In the genomic region with DNA sequence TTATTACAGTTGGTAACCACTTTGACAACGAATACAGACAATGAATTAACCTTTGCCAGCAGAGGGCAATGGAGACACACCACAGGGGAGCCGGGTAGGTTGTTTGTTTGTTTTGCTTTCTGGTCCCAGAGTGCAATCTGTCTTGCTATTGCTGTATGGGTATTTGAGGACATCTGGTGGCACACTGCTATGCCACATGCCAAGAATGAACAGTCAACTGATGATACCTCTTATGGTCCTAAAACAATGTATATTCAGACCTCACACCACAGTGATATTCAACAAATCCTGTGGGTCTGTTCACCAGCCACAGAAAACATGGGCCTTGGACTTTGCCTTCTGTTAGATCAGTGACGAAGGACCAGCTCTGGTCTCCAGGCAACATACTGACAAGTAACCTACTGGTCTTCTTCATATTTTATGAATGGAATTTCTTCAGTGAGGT, we compare ENCODE assay signal across 8 mouse cellular contexts. TPM values are rescaled to one million over a fixed set of nuclear protein-coding genes. Genes with fewer than 3 reads are reported as not detected.
DNase-seq lines count a peak whose midpoint lies in the region; ATAC-seq and TF ChIP-seq lines count a peak whose summit lies in the region.

No protein-coding gene starts in this region.

- no peaks in the 10 kb centered on the region for H3K9me3 ChIP-seq in midbrain, embryonic 11.5 days (ENCODE audit: control insufficient read depth, low read length)

- no peak overlapping the region for H3K9ac ChIP-seq in midbrain, embryonic 11.5 days (ENCODE audit: low read length)

- peaks cover 14% of the 10 kb centered on the region for H3K36me3 ChIP-seq in small intestine, adult 2 months (ENCODE audit: control insufficient read depth, insufficient read depth, low read length)
- H3K36me3 ChIP-seq in midbrain, embryonic 11.5 days (ENCODE audit: control insufficient read depth, insufficient read depth, low read length) = no peaks in the 10 kb centered on the region

- H3K4me1 ChIP-seq in small intestine, adult 2 months (ENCODE audit: control insufficient read depth, insufficient read depth, insufficient read length, low read length) = peaks cover 3% of the 10 kb centered on the region; the same call in 1 of the 2 replicates
- no peaks in the 10 kb centered on the region for H3K4me1 ChIP-seq in midbrain, embryonic 11.5 days (ENCODE audit: control insufficient read depth, insufficient read depth, low read length)

- H3K27me3 ChIP-seq in small intestine, adult 2 months (ENCODE audit: control insufficient read depth, insufficient read depth, low read length) = no peaks in the 10 kb centered on the region
- no peaks in the 10 kb centered on the region for H3K27me3 ChIP-seq in midbrain, embryonic 11.5 days (ENCODE audit: control insufficient read depth, insufficient read depth, low read length)

- peak overlapping the region; percentile 49; the same call in 1 of the 2 replicates for H3K27ac ChIP-seq in small intestine, adult 2 months (ENCODE audit: insufficient read depth, low read depth, low read length)
- no peak overlapping the region for H3K27ac ChIP-seq in midbrain, embryonic 11.5 days (ENCODE audit: low read depth, low read length)

- no peak for ATAC-seq in midbrain, embryonic 11.5 days (ENCODE audit: low FRiP score)

- H3K4me2 ChIP-seq in midbrain, embryonic 11.5 days = no peak overlapping the region

- WGBS in small intestine, adult 2 months = 14% methylated on average over 3 of the region's 3 CpGs
- WGBS in midbrain, embryonic 11.5 days = 64% methylated on average over 3 of the region's 3 CpGs

- intact Hi-C loops in left cerebral cortex, postnatal 10 days (cut with DNase I) = no loop called here

- TF ChIP-seq CTCF in small intestine, adult 2 months (IDR thresholded peaks at IDR 0.05; ENCODE audit: extremely low read depth, insufficient read length, insufficient replicate concordance, low read depth, low read length) = peak; percentile 52; the same call in 1 of the 2 replicates

- DNase-seq in layer of hippocampus, adult 11-12 months (ENCODE audit: low spot score) = peak; percentile 37
- no peak for DNase-seq in layer of hippocampus, postnatal 25 days (ENCODE audit: extremely low spot score in 1 of 2, low spot score in 1 of 2)
- DNase-seq in MN1 (ENCODE audit: low spot score) = peak; percentile 45
- DNase-seq in cerebellum, adult 8-10 months = peak; percentile 48
- DNase-seq in kidney, postnatal 10 days = peak; percentile 55
- DNase-seq in left cerebral cortex, postnatal 10 days (ENCODE audit: extremely low spot score in 1 of 2, low spot score in 2 of 2) = no peak
- no peak for DNase-seq in midbrain, embryonic 11.5 days (ENCODE audit: low spot score, missing footprints)

- no peak overlapping the region for H3K4me3 ChIP-seq in small intestine, adult 2 months (ENCODE audit: low read depth, low read length)
- no peak overlapping the region for H3K4me3 ChIP-seq in midbrain, embryonic 11.5 days (ENCODE audit: low read depth, low read length)

- TF ChIP-seq POLR2A in small intestine, adult 2 months (IDR thresholded peaks at IDR 0.05; ENCODE audit: low read depth, low read length) = no peak

RNA-seq across cellular contexts. Expression of gene Dennd5b, which starts 43.5 kb away (rescaled TPM):
- 10 to 100 TPM; 40.9 to 48.0 TPM for total RNA-seq in layer of hippocampus, postnatal 25 days (2021)
- polyA plus RNA-seq in small intestine, adult 2 months (2012; rRNA removed) = 13.5 and 36.1 TPM in 2 replicates
- total RNA-seq in left cerebral cortex, postnatal 10 days (2021) = 10 to 100 TPM; 45.6 to 48.6 TPM
- polyA plus RNA-seq in midbrain, embryonic 11.5 days (2014; fragmentation: Nextera tagmentation; extraction: Ambion mirVana) = 17.0 and 17.7 TPM in 2 replicates

Comparison
In these comparisons a context has a peak if more than half of its experiments do, and no peak if none do; other contexts are left out.
1. DNase-seq: peak in layer of hippocampus, adult 11-12 months (single experiment), MN1 (single experiment), cerebellum, adult 8-10 months (single experiment) and kidney, postnatal 10 days (single experiment); none in layer of hippocampus, postnatal 25 days (0 of 2), left cerebral cortex, postnatal 10 days (0 of 2) and midbrain, embryonic 11.5 days (single experiment).